Mouse (Mus musculus) spleen, postnatal 14 days (tissue): ENCODE results near the gene Rab21.
"Not testable (repeated sequence)": the region's sequence is repeated elsewhere in the genome, so short reads cannot be mapped to it uniquely, and the experiment has no call there.

Source experiments
- DNase-seq, 2 experiments: peaks; one replicate each; pipeline ENCODE4 v3.0.0; 2021 to 2022; ENCODE audit warnings: low spot score in 2 of 2

Rab21 gene

DNA sequence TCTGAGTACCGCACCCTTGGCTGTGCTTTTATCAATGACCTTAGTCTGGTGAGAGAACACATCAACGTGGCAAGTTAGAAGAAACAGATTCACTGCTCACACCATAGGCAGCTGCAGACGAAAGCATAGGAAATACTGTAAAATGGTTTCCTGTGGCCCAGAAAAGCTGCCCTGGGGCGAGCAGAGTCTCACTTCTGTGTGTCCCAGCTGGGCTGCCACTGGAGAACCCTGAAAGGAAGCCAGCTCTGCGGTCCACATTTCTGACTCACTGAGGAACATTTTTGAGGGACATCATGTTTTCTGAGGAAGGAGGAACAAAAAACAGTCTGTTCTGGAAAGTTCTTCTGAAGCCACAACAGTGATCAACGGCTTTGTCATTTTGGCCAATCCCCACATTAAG lies 13.1 kb upstream of the Rab21 start:
- DNase-seq: no peak

GRCm38 (mm10) chr10:115323295-115323694 lies 7.9 kb upstream of the Rab21 start:
- peak; percentile 34 to 61 for DNase-seq

DNA sequence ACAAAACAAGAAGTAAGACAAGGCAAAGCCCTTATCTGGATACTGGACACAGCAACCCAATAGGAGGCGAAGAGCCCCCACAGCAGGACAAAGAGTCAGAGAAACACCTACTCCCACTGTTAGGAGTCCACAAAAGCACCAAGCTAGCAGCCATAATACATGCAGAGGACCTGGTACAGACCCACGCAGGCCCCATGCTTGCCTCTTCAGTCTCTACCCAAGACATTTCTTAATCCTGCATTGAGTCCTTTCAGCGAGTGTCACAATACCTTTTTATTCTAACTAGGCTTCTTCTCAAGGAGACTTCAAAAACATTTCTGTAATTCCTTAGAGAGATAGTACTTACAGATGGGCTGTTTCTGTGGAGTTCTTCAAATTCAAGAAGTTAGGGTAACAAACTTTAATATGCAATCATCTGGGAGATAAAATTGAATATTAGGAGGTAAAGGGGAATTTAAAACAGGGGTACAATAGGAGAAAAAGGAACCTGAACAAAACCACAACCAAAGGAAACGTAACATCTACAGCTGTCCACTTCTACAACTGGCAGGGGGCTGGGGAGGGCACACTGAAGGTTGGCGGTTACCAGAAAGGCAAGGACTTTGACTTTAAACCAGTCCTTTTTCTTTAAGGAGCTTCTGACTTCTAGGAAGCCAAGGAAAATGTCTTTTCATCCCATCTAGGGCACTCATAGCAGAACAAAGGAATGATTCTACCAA lies 6.1 kb upstream of the Rab21 start:
- no peak for DNase-seq

- DNase-seq: not testable (repeated sequence)
These were observed 3.0 kb upstream of the Rab21 start for GRCm38 (mm10) chr10:115318388-115318787.

DNA sequence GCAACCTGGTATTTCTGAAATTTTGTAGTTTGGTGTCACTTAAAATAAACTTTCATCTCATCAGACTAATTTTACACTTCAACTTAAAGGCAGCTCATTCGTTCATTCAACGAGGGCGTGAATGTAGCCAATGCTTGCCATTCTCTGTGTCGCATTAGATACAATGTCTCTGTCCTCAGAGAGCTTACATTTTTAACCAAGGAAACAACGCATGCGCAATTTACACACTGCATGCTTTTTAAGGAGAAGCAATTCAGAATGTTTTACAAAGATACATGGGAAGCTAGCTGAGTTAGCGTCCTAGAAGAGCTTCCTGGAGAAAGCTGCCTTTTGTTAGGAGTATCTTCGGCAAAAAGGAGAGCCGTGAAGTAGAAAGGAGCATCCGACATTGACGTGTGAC lies 919 bp upstream of the Rab21 start:
- no peak for DNase-seq

DNA sequence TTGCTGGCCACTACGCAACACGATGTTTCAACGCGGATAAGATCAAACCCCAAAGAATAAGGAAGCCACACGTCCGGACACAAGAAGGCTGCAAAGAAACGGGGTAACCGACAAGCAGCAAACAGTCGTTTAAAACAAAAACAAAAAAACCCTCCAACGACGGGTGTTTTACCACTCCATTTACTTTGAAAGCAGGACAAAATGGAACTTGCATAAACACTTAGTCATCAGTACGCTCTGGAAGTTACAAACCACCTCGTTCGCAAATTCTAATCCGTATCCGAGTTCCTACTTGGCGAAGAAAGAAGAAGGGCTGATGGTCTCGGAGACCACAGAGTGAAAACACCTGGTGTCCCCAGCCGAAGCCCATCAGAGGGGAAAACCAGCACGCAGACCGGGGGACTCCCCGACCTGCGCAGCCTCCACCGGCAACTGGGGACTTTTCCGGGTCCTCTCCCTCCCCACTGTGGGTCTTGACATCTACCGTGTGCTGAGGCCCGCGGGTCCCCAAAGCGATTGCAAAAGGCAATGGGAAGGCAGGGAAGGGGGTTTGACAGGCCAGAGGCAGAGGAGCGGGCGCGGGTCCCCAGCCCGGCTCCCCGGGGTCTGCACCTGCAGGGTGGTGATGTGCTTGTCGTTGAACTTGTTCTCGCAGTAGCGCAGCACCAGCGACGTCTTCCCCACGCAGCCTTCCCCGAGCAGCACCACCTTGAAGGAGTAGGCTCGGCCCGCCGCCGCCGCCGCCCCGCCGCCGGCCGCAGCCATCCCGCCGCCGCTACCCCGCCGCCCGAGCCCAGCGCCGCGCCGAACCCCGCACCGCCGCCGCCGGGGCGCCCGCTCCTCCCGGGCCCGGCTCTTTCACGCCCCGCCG lies 577 bp downstream of the Rab21 start:
- DNase-seq: peak; percentile 49 to 64

DNA sequence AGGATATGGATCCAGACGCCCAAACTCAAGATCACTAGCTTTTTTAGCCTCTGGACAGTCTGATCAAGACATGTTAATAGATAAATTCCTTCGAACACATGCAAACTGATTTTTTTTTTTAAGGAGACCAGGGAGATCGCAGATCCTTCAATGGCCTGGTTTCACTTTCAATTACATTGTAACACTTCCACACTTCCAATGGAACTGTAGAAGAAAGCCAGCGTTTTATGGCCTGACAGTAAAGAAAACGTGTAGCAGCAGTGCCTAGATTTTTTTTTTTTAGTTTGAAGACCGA lies 1.2 kb downstream of the Rab21 start:
- no peak for DNase-seq

GRCm38 (mm10) chr10:115313641-115314286 lies 1.6 kb downstream of the Rab21 start:
- no peak for DNase-seq

- no peak for DNase-seq
These were observed 2.7 kb downstream of the Rab21 start for GRCm38 (mm10) chr10:115312732-115313131.

- DNase-seq: no peak
These were observed 3.2 kb downstream of the Rab21 start for GRCm38 (mm10) chr10:115312194-115312593.

GRCm38 (mm10) chr10:115311263-115311965 lies 4.0 kb downstream of the Rab21 start:
- no peak for DNase-seq

DNA sequence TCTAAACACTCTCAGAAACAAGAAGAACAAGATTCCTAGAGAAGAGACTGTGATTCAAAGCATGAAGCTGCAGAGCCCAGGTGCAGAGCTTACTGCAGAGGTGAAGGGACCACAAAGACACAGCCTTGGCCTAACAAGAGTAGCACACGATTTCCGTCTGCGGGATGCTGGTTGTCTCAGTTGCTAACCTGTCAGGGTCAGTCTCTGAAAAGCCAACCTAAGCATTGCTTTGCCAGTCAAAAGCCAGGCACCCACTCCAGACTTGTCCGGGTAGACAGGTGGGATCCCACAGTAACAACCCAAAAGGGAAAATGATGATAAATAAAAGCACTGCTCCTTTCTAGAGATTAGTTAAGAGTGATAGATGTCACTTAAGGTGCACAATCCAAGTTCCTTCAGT lies 6.2 kb downstream of the Rab21 start:
- DNase-seq: no peak

DNA sequence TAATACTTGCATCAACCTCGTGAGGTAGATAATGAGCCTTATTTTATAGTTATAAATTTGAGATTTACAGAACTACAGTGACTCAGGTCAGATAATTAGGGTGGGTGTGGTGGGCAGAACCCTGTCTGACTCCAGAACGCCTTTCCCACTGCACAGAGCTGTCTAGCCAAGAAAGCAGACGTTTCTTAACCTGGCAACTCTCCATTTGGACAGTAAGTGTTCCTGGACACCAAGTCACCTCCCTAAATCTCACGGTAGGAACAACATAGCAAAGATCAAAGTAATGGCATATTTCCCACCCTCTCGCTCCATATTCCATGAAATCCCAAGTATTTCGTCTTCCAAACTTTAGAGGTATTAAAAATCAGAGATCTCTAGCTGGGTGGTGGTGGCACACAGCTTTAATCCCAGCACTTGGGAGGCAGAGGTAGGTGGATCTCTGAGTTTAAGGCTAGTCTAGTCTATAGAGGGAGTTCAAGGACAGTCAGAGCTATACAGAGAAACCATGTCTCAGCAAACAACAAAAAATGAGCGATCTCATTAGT lies 8.0 kb downstream of the Rab21 start:
- DNase-seq: no peak

DNA sequence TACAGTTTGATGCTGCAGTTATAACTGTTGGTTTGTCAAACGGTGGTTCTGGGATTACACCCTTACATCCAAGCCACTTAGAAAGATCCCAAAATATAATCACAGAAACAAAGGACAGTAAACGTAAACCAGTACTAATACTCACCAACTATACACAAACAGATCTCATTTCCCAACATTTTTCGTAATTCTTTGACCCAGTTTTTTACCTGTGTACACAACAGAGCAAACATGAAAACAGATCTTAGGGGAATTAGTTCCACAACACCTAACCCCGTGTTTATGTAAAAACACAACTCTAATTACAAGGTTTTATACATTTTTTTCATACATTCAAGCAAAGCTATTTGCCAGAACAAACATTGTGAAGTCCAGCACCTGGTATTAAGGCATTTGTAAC lies 16.7 kb downstream of the Rab21 start:
- no peak for DNase-seq

GRCm38 (mm10) chr10:115297582-115297981 lies 17.8 kb downstream of the Rab21 start:
- DNase-seq: no peak

GRCm38 (mm10) chr10:115296401-115296935 lies 18.9 kb downstream of the Rab21 start:
- no peak for DNase-seq

GRCm38 (mm10) chr10:115295162-115295561 lies 20.2 kb downstream of the Rab21 start:
- DNase-seq: no peak

GRCm38 (mm10) chr10:115294715-115295114 lies 20.7 kb downstream of the Rab21 start:
- no peak for DNase-seq

DNA sequence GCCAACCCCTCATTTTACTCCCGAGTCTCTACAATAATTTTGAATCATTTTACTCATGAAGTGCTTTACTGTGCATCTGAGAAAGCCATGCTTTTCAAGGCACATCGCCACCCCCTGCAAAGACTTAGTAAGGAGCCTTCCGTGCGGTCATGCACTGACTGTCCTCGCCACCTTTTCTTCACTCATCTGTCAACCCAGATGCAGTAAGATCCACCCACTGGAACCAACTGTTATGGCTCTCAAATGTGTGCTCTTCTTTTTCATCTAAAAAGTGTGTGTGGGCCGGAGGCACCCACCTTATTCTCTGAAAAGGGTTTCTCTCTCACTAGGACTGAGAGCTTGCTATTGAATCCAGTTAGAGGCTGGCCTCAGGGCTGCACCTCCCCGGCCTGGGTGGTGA lies 21.4 kb downstream of the Rab21 start:
- no peak for DNase-seq

- DNase-seq: no peak
These were observed 24.7 kb downstream of the Rab21 start for GRCm38 (mm10) chr10:115290671-115291070.

- no peak for DNase-seq
These were observed 26.5 kb downstream of the Rab21 start for GRCm38 (mm10) chr10:115288856-115289255.

GRCm38 (mm10) chr10:115284170-115284569 lies 31.2 kb downstream of the Rab21 start:
- no peak for DNase-seq
